Mouse (Mus musculus) liver, embryonic 14.5 days (tissue): ENCODE data around the gene Donson.

ENCODE experiments used
- CTCF ChIP-seq: IDR thresholded peaks from 2 replicates; pipeline ENCODE4 v1.5.1; 2016; ENCODE audit warnings: antibody characterized with exemption, low read depth, control low read depth
- EP300 ChIP-seq: IDR thresholded peaks from 2 replicates; pipeline ENCODE4 v1.6.1; 2016; ENCODE audit warnings: antibody characterized with exemption, low read depth

DNA sequence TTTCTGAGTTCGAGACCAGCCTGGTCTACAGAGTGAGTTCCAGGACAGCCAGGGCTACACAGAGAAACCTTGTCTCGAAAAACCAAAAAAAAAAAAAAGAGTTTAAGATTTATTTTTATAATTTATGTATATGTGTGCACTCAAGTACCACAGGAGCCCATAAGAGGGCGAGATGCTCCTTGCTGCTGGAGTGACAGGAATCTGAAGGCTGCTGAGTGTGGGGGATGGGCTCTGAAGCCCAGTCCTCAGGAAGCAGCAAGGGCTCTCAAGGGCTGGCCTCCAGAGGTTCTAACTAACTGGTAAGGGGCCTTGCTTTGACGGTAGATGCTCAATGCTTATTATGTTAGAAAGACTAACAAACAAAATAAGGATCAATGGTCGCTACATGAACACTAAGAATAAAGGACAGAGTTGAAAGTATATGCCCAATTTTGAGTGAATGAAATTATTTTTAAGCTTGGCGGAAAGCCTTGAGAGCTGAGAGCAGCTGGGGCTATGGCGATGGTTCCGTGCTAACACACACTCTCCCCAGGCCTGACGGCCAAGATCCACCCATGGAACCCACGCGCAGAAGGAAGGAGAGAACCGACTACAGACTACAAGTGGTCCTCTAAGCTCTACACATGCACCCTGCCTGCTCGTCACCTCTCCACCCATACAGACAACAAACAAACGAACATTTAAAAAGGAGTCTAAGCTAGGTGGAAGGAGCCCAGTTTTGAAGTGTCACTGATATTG, 16.2 kb upstream of the Donson start:
- TF ChIP-seq CTCF (0 out of 2 replicates have a peak, but pooled peaks have one; percentile 28), EP300 (no peak)
